Mouse (Mus musculus) T-helper 1 cell (primary cell): ENCODE results near the gene Coro6.

Experiments
- in situ Hi-C: fragments of 300-600 bp; cut with MboI, MseI; formaldehyde crosslinking; loops from one replicate; pipeline ENCODE4 v1.15.1; 2025; ENCODE audit warnings: high pct_unique_total_duplicates

Coro6 gene

DNA sequence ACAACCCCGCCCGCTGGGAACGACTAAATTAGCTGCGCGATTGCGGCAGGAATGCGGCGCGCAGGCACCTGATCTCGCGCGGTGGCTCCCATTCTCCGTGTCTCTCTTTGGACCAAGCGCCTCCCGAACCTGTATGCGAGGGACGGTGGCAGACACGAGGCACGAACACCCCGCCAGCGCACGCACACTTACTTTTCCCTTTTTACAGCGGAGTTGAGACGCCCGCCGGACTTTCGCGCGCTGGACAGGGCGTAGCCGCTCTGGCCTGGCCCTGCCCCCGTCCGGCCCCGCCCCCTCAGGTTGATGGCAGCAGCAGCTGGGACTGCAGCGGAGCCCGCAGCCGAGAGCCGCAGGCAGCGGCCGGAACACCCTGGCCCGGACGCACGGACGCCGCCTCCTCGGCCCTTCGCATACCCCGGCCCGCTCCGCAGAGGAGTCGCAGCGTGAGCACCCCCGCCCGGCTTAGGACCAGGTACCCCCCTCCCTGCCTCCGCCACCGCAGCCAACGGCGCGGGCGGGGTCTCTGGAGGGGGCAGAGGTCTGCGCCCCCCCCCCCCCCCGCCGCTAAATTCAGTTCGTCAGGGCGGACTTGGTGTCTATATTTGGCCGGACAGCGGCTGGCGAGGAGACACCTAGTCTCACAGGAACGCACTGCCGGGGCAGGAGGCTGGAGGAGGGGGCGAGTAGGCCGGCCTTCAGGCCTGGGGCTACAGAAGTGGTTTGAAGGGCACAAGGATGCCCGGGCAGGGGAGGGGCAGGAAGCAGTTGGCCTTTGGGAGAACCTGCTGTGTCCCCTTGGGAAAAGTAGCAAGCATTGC is at the start of gene Coro6:
Gene Coro6 (plus strand): TSS at position 129 of the 818 bp plus-strand sequence.
- in situ Hi-C loops = no loop called here

DNA sequence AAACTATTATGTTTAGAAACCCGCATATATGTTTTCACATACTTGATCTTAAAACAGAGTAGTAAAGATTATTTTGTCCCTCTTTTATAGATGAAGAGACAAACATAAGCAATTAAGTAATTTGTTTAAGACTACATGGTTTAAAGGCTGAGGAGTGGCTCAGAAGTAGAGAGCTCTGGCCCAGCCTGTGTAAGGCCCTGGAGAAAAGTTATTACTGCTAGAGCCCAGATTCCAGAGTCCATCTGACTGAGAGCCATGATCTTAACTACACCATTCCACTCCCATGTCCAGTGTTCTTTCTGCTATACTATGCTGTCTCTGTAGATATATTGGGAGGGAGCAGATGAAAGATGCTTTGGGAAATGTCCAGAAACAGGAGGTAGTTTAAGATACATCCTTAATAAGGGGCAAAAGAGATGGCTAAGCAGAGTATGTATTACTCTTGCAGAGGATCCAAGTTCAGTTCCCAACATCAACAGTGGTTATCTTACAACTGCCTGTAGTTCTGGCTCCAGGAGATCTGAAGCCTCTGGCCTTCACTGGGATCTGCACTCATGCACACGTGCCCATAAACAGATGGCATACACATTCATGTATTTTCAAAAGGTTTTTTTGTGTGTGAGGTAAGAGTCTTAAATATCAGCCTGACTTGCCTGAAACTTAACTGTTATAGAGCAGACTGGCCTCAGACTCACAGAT is 47.9 kb upstream of the Coro6 start:
- in situ Hi-C loops = no loop called here

DNA sequence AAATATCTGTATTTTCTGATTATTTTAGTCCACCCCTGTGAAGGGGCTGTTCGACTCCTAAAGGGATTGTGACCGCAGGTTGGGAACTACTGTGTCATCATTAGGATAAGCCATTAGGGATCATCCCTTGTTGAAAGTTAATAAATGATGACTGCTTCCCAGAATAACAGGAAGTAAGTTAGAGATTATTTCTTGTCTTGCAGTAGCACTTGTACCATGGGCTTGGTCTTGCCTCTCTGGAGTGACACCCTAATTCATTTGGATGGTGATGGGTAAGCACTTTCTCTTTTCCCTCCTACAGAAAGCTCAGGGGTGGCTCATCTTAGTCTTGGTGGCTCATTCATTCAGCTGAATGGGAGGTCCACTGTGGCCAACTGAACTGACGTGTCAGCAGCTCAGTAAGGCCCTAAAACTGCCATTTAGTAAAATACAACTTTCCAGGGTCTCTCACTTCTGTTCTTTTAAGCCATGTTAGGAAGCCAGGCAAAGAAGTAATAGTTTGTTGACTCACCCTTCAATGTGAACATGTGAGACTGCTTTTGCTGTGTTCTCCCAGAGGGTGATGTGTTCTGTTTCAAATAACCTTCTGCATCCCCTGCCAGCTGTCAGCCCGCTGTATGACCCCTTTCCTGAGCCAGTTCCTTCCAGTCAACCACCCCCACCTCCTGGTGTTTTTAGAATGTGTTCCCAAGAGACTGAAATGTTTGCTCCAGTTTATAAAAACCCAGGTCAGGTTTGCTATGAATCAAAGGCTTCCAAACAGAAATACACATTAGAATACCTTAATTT is 45.8 kb upstream of the Coro6 start:
- in situ Hi-C loops = no loop called here

DNA sequence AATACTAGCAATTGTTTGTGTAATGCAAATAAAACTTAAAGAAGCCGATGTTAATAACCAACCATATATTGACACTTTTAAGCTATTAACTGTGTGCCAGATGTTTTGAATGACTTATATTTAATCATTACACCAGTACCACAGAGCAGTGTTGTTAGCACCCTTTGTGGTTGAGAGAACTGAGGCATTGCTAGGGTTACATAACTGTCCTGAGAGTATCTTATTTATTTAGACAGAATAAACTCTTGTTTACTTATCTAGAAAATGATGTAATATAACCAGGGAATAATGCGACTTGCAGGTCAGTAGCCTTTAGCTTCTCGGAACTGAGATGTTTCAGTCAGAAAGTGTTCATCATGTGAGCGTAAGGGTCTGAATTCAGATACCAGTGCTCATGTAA is 44.2 kb upstream of the Coro6 start:
- in situ Hi-C loops = no loop called here

DNA sequence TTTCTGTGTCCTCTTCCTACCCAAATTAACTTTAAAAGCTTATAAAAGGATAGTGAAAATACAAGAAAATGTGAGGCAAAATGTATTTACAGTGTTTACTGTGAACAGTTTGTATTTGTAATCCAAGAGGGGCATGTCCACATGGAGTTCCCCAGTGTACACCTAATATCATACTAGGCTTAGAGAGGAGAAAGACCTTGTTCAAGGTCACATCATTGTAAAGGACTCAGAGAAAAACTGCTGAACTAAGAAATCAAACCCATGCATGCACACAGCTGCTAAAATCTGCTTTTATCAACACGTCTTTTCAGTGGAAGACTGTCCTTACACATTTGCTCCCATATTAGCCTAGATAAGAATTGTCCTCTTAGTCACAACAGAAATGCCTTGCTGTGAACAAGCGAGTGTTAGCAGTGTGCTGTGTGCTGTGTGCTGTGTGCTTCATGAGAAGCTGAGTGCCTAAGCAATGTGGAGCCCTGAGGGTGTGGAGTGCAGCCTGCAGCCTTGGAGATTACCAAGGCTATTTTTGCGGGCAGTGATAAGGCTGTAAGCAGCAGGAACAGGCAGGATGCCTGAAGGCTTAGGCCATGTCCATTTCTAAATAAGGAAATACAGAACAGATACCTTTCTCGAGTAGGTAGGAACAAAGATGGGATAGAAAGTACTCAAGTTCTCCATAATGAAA is 38.9 kb upstream of the Coro6 start:
- in situ Hi-C loops = no loop called here

DNA sequence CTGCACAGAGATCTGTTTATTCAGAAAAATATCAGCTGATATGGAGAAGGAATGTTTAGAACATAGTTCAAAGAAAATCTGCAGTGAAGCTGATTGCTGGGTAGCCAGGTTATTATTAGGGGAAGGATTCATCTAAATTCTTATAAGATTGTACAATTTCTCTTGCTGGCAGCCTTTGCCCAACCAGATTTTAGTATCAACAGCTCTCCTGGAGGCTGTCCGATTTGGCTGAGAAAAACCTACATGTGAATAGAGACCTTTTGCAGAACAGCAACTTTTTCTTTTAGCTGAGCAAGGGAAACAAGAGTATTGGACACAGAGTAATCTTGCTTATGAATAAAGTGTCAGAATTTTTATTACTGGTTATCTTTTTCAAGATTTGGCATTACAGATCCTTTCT is 33.8 kb upstream of the Coro6 start:
- in situ Hi-C loops = no loop called here

DNA sequence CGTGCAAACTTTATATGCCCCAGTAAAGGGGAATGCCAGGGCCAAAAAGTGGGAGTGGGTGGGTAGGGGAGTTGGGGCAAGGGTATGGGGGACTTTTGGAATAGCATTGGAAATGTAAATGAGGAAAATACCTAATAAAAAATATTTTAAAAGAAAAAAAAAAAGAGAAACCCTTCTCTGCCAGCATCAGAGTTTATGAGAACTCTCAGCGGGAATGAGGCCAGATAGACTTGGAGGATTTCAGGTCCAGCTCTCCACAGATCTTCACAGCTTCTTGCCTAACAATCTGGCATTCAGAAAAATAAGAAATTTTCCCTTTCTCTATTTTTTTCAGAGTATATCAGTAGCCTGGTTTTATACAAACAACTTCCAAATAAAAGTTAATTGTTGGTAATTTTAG is 25.2 kb upstream of the Coro6 start:
- in situ Hi-C loops = no loop called here

DNA sequence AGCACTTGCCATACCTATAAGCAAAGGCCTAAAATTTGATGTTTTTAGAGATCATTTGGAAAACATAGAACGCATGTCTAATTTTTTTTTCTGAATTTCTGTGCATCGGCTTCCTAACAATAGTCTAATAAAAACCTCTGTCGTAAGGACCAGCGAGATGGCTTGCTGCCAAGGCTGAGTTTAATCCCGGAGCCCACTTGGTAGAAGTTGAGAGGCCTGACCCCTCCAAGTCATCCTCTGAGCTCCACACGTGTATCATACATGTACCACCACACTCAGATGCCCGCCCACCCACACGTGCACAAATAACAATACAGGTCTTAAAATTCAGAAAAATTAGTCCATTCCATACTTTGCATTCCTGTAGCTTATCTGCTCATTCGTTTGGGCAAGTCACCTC is 22.1 kb upstream of the Coro6 start:
- in situ Hi-C loops = loop anchor here (5.0 kb wide), 1 partner anchor 33 kb away; no protein-coding TSS in a partner anchor

DNA sequence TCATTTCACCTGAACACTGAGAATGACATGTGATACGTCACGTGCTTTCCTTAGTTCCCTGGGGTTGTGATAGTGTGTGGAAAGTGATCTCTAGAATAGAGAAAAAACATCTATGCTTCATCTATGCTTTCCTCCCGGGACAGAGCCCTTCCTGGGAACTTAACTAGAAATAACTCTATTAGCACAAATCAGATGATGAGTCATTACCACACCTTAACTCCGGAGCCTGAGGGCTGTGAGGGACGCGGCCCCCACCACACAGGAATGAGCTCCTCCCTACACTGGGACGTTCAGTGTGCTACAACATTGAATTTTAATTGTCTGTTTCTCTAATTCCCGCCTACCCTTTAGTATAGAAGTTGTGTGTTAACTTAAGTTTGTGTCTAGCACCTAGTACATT is 21.2 kb upstream of the Coro6 start:
- in situ Hi-C loops = loop anchor here (5.0 kb wide), 1 partner anchor 34 kb away; no protein-coding TSS in a partner anchor

DNA sequence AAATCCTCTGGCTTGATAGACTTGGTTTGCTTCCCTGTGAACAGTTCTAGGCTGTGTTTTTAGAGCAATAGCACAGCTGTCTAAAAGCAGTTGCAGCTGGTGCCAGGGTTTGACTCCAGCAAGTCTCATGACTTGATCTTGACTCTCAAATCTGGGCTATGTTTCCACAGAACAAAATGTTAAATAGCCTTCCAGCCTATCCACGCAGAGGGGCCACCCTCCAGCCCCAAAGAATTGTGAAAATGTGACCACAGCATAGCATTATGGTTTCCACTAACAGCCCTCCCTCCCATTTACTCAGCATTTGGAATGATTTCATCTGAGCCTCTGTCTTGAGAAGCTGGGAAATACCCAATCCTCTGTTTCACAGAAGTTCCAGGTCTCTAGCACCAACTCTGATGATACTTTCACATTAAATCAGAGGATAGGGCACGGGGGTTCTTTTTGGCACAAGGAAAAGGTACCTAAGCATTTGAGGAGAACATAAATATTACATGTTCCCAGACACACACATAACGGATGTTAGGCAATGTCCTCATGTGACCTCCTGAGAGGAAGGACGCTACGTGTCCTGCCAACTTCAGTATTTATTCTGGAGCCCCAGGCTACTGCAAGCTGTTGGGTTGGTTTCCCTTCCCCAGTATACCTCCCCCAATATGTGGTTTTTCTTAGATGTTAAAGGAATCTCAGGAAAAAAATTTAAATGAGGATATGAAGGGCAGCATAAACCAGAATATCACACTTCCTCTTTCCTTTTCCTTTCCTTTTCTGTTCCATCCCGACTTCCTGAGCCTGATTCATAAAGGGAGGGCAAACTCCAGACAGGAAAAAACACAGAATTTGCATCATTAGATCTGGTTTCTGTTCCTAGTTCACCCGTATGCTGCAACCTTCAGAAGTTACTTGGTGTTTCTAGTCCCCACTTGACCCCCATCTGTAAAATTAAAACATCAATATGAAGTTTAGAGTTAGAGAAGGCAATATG is 19.7 kb upstream of the Coro6 start:
- in situ Hi-C loops = loop anchor here (5.0 kb wide), 1 partner anchor 35 kb away; no protein-coding TSS in a partner anchor

DNA sequence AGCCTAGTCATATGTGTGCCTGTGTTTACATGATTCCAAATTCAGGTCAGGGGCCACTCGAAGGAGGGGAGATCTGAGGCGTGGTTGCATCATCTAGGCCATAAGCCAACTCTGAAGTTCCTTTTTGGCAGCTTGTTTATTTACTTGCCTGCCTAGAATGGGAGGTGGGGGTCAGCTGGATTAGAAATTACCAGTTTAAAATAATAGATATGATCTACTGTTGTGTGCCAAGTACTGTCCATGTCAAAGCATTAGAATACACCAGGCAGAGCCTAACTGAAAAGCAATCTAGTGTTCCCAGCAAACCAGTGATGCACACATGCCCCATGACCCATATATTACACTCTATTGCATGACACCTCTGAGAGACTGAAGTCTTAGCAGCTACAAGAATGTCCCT is 17.3 kb upstream of the Coro6 start:
- in situ Hi-C loops = loop anchor here (5.0 kb wide), 3 partner anchors 38 to 133 kb away; no protein-coding TSS in a partner anchor

DNA sequence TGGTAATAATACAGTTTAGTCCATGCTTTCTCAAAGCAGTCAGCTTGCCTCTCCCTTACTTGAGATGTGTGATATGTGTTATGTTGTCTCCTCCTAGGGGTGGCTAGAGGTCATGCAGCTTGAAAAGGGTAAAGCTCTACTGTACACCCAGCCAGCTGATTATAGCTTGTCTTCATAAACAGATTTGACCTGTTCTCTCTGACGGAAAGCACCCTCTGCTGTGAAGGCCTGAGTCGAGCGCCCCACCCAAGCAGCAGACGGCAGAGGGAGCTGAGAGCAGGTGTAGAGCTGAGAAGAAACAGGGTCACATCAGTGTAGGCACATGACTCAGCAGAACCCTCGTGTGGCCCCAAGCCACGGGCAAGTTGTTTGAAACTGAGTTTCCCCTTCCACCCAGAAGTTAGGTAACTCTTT is 15.6 kb upstream of the Coro6 start:
- in situ Hi-C loops = loop anchor here (5.0 kb wide), 2 partner anchors 99 to 134 kb away; no protein-coding TSS in a partner anchor

DNA sequence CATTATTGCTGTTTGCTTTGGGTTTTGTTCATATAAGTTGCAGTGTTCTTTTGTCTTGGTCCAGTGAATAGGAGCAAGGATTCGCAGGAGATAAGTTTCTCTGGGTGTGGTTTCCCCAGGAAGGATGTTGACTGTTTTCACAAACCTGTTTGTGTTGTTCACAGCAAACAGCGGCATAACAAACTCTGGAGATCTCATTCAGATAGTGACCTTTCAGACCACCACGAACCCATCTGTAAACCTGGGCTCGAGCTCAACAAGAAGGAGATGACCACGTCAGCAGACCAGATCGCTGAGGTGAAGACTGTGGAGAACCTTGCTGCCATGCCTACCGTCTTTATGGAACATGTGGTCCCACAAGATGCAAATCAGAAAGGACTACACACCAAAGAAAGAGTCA is 13.0 kb upstream of the Coro6 start:
- in situ Hi-C loops = loop anchor here (5.0 kb wide), 2 partner anchors 102 to 137 kb away; no protein-coding TSS in a partner anchor

DNA sequence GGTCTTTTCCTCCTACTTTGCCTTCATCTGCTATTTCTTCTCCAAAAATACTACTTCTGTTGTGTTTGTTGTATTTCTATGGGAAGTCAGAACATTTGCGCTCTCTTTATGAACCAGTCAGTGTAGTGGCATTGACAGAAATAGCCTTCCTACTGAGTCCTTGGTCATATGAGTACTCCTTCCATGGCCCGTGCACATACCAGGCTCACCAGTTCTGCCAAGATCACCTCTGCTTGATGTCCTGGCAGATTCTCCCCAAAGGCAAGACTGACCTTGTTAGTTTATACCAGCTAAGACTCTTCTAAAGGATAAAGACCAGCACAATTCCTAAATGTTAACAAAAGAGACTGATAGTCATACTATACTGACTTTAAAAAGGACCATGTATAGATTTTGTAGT is 10.5 kb upstream of the Coro6 start:
- in situ Hi-C loops = no loop called here

DNA sequence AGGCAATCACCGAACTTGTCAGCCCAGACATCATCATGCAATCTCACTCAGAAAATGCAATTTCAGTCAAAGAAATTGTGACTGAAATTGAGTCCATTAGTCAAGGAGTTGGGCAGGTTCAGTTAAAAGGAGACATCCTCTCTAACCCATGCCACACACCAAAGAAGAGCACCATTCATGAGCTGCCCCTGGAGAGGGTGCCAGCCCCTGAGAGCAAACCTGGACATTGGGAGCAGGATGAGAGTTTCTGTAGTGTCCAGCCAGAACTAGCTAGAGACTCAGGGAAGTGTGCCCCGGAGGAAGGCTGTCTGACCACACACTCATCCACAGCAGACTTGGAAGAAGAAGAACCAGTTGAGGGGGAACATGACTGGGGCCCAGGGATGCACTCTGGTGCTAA is 8.8 kb upstream of the Coro6 start:
- in situ Hi-C loops = no loop called here

DNA sequence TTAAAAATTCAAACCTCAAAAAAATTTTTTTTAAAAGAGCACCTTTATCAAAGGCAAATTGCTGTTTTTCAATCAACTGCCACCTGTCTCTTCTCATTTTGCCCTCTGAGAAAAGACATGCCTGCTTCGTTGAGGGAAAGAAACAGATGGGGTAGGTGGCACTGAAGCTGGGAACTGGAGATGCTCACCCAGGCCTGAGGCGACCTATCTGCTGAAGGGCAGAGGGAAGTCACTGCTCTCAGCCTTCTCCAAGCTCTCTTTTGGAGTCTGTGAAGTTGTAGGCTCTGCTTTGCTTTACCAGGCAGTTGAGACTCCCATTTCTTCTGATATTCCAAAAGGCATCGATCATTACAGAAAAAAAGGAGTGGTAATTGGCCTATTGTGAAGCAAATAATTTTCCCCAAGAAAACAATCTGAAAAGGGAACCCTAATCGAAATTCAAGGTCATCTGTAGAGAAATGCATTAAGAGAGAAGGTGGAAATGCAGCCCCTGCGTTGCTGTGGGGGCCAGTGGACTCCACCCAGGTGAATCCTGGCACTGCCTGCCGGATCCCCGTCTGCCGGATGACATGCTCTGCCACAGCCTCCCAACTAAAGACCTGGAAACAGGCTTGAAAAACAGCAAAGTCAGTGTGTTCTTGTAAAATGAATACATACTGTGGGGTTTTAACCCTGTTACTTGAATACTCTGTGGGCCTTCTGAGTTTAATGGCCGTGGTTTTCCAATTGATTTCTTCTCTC is 6.3 kb upstream of the Coro6 start:
- in situ Hi-C loops = no loop called here

DNA sequence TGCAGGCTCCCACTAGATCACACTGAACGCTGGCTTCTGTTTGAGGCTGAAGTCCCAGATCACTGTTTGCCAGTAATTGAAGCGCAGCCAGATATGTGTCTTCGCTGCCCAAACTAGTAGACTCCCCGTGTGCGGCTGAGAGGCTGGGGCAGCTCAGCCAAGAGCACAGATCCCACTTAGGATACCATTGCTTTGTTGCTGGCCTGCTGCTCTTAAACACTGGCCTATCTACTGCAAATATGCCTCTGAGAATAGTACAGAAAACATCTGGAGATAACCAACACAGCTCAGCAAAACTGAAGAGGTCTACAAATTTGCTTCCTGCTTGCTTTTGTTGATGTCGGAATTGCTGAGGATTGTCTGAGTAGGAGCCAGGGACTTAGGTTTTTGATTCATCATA is 5.3 kb upstream of the Coro6 start:
- in situ Hi-C loops = no loop called here

DNA sequence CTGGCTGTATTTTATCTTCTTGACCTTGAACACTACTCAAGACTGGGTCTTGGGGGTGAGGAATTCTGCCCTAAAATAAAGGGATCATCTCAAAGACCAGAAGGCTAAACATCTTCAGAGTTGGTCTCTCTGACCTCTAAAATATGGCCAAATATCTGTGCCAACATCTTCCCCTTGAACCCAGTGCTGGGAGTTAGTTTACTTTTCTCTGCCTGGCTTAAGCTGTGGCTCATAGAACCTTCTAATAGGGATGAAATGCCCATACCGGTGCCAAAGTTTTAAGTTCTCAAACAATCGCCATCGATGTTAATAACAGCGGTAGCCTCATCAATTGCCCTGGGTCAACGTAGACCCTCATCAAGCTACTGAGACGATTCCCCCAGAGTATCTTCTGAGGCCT is 355 bp upstream of the Coro6 start:
- in situ Hi-C loops = no loop called here

DNA sequence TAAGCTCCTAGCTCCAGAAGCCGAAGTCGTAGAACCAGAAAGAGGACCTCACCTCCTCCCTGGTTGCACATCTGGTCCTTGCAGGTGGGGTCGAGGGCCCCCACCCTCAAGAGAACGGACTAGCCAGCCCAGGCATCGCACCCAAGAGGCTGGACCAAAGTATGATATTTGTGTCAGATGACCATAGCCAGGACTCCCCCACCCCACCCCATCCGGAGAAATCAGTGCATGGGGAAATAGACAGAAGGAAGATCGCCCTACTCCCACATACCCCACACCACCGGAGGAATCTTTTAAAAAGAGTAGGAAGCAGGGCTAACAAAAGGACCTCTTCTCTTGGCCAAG is 862 bp downstream of the Coro6 start:
- in situ Hi-C loops = no loop called here

DNA sequence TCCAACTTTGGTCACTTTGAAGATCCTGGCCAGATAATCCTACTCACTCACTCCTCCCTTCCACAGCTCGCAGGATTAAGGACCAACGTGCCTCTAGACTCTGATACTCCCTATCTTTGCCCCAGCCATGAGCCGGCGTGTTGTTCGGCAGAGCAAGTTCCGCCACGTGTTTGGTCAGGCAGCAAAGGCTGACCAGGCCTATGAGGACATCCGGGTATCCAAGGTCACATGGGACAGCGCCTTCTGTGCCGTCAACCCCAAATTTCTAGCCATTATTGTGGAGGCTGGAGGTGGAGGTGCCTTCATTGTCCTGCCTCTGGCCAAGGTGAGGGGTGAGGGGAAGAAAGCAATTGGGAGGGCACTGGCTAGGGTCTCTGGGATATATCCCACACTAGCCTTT is 1.6 kb downstream of the Coro6 start:
- in situ Hi-C loops = no loop called here
